Mouse (Mus musculus) bone marrow, adult 2 months (tissue): ENCODE measurements around the gene Gpr1.

Experiments
- CTCF ChIP-seq: fragments of 200-500 bp; IDR thresholded peaks from 2 replicates; pipeline ENCODE4 v1.5.1; 2011; ENCODE audit warnings: low read length, control low read depth; ENCODE audit not compliant: control insufficient read depth, insufficient read depth
- POLR2A ChIP-seq: fragments of 200-500 bp; IDR thresholded peaks from 2 replicates; pipeline ENCODE4 v1.6.1; 2011; ENCODE audit warnings: low read depth, mild to moderate bottlenecking, control low read depth, low read length, borderline replicate concordance; ENCODE audit not compliant: control insufficient read depth

DNA sequence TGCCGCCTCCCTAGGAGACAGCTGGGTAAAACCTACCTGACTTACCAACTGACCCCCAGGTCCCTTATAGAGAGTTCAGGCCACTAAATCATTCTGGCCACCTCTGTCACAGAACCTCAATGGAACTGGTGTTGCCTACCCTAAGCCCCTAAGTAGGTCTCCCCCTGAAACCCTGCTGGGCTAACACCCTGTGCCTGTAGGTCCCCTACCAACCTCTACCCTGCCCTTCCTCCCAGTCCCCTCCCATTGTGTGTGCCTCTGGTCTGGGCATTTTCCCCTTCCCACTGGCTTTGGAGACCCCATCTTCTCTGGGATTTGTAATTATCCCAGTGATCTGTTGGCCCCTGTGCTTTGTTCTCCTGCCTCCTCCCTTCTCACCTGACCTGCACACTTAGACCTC is 10.9 kb downstream of the Gpr1 start:
- TF ChIP-seq CTCF (no peak), POLR2A (no peak)
